ENCODE assay signal across 8 mouse cellular contexts in the genomic region with DNA sequence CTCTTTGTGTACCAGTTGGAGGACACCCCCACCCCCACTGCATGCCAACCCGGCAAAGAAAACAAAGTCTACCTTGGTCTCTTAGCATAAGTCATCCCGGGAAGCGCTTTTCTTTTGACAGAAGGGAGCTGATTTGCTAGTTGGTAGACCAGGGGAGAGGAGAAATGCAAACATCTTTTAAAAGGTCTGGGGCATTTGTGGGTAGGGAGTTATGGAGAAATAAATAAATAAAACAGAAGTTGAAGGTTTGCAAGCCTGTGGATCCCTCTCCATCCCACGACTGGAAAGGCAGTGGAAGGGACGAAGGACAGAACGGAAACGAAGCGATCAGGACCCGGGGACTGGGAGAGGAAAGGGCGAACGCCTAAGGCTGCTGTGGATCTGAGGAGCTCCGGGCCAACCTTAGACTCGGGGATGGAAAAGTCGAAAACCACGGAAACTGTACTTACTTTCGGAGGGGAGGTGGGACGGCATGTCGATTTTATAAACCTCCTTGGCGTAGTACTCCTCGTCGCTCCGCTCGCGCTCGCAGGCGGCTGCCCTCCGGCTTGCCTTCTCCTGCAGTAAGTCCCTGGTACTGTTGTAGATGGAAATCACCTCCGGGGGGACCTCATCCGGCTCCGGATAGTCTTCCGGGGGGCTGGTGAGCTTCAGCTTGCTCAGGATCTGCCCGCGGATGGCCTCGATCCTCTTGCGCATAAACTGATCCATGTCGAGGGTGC. TPM values are rescaled to one million over a fixed set of nuclear protein-coding genes. Genes with fewer than 3 reads are reported as not detected.
DNase-seq lines count a peak whose midpoint lies in the region; ATAC-seq and TF ChIP-seq lines count a peak whose summit lies in the region.

No protein-coding gene starts in this region.

- H3K4me2 ChIP-seq in embryonic facial prominence, embryonic 12.5 days (replicated peaks), result peak overlapping the region; percentile 72
- H3K4me2 ChIP-seq in heart, embryonic 15.5 days, result peak overlapping the region; percentile 90
- H3K4me2 ChIP-seq in midbrain, embryonic 16.5 days (ENCODE audit: low read length), result peak overlapping the region; percentile 79

- H3K4me3 ChIP-seq in ES-Bruce4 (ENCODE audit: low read depth, low read length), result peak overlapping the region; percentile 38
- peak overlapping the region; percentile 68 for H3K4me3 ChIP-seq in embryonic facial prominence, embryonic 12.5 days
- H3K4me3 ChIP-seq in heart, embryonic 15.5 days, result peak overlapping the region; percentile 77
- H3K4me3 ChIP-seq in midbrain, embryonic 16.5 days (ENCODE audit: low read depth, low read length), result peak overlapping the region; percentile 60

- no peak for TF ChIP-seq EP300 in ES-Bruce4 (IDR thresholded peaks at IDR 0.05; ENCODE audit: insufficient read depth, low read depth, low read length)

- peak overlapping the region; percentile 19 for H3K9ac ChIP-seq in ES-Bruce4 (ENCODE audit: low read depth, poor library complexity, severe bottlenecking)
- peak overlapping the region; percentile 80 for H3K9ac ChIP-seq in embryonic facial prominence, embryonic 12.5 days
- peak overlapping the region; percentile 84 for H3K9ac ChIP-seq in heart, embryonic 15.5 days
- peak overlapping the region; percentile 17 for H3K9ac ChIP-seq in midbrain, embryonic 16.5 days (ENCODE audit: low read depth, low read length)

- no peaks in the 10 kb centered on the region for H3K36me3 ChIP-seq in ES-Bruce4 (ENCODE audit: control insufficient read depth, insufficient read depth, low read length, poor library complexity, severe bottlenecking)
- H3K36me3 ChIP-seq in embryonic facial prominence, embryonic 12.5 days, result no peaks in the 10 kb centered on the region; the same call in 1 of the 2 replicates
- H3K36me3 ChIP-seq in heart, embryonic 15.5 days, result no peaks in the 10 kb centered on the region
- H3K36me3 ChIP-seq in midbrain, embryonic 16.5 days (ENCODE audit: control insufficient read depth, insufficient read depth, low read length), result no peaks in the 10 kb centered on the region

- H3K4me1 ChIP-seq in ES-Bruce4 (ENCODE audit: control insufficient read depth, insufficient read depth, low read length), result no peaks in the 10 kb centered on the region
- peaks cover 22% of the 10 kb centered on the region for H3K4me1 ChIP-seq in embryonic facial prominence, embryonic 12.5 days
- H3K4me1 ChIP-seq in heart, embryonic 15.5 days (replicated peaks), result peaks cover 23% of the 10 kb centered on the region
- peaks cover 14% of the 10 kb centered on the region for H3K4me1 ChIP-seq in midbrain, embryonic 16.5 days (ENCODE audit: control insufficient read depth, insufficient read depth, low read length)

- under 1% methylated on average over 36 of the region's 36 CpGs for WGBS in embryonic facial prominence, embryonic 12.5 days
- WGBS in heart, embryonic 15.5 days, result under 1% methylated on average over 36 of the region's 36 CpGs
- WGBS in midbrain, embryonic 16.5 days, result under 1% methylated on average over 36 of the region's 36 CpGs

- no peaks in the 10 kb centered on the region for H3K9me3 ChIP-seq in ES-Bruce4 (replicated peaks; ENCODE audit: control insufficient read depth, insufficient read depth, low read length, poor library complexity, severe bottlenecking)
- no peaks in the 10 kb centered on the region for H3K9me3 ChIP-seq in embryonic facial prominence, embryonic 12.5 days
- H3K9me3 ChIP-seq in heart, embryonic 15.5 days (replicated peaks), result no peaks in the 10 kb centered on the region
- H3K9me3 ChIP-seq in midbrain, embryonic 16.5 days (replicated peaks; ENCODE audit: control insufficient read depth, low read length, poor library complexity, severe bottlenecking), result no peaks in the 10 kb centered on the region

- peak; percentile 42 for DNase-seq in kidney, adult 18-20 months
- no peak for DNase-seq in kidney, adult 8-10 months
- DNase-seq in left cerebral cortex, postnatal 4 days, result peak; percentile 54
- DNase-seq in adipocyte (ENCODE audit: low spot score), result no peak

- no peak overlapping the region for H3K27ac ChIP-seq in ES-Bruce4 (ENCODE audit: insufficient read depth, low read length)
- H3K27ac ChIP-seq in embryonic facial prominence, embryonic 12.5 days, result peak overlapping the region; percentile 95
- H3K27ac ChIP-seq in heart, embryonic 15.5 days, result peak overlapping the region; percentile 92
- H3K27ac ChIP-seq in midbrain, embryonic 16.5 days (ENCODE audit: low read length), result no peak overlapping the region

- H3K27me3 ChIP-seq in ES-Bruce4 (ENCODE audit: control insufficient read depth, insufficient read depth, low read length, poor library complexity, severe bottlenecking), result peaks cover 10% of the 10 kb centered on the region
- H3K27me3 ChIP-seq in embryonic facial prominence, embryonic 12.5 days, result no peaks in the 10 kb centered on the region
- H3K27me3 ChIP-seq in heart, embryonic 15.5 days, result no peaks in the 10 kb centered on the region; the same call in 1 of the 2 replicates
- peaks cover 7% of the 10 kb centered on the region for H3K27me3 ChIP-seq in midbrain, embryonic 16.5 days (ENCODE audit: control insufficient read depth, insufficient read depth, low read depth, low read length)

- no peak for TF ChIP-seq POLR2A in ES-Bruce4 (IDR thresholded peaks at IDR 0.05; ENCODE audit: insufficient read depth, low read length)

- intact Hi-C loops in left cerebral cortex, postnatal 4 days (cut with DNase I), result loop anchor here (10.0 kb wide), 1 partner anchor 309 kb away; no protein-coding TSS in a partner anchor

- no peak for ATAC-seq in embryonic facial prominence, embryonic 12.5 days (ENCODE audit: insufficient number of reproducible peaks, insufficient read depth, low FRiP score, low TSS enrichment)
- no peak for ATAC-seq in heart, embryonic 15.5 days (replicated peaks; ENCODE audit: insufficient number of reproducible peaks, insufficient read depth, low FRiP score, low read depth)
- 0 out of 2 replicates have a peak, but pooled peaks have one; percentile 15 for ATAC-seq in midbrain, embryonic 16.5 days

- TF ChIP-seq CTCF in ES-Bruce4 (IDR thresholded peaks at IDR 0.05; ENCODE audit: low read depth, low read length), result no peak

RNA-seq across cellular contexts. Expression of a gene that starts 1.6 kb away (rescaled TPM):
- 11.9 and 13.0 TPM in 2 replicates for polyA plus RNA-seq in ES-Bruce4 (2011; ENCODE audit: insufficient read depth, insufficient read length, low read depth, missing spikeins)
- 73.6 and 78.6 TPM in 2 replicates for polyA plus RNA-seq in embryonic facial prominence, embryonic 12.5 days (2016; fragmentation: Nextera tagmentation; extraction: Ambion mirVana)
- polyA plus RNA-seq in heart, embryonic 15.5 days (2015; fragmentation: Nextera tagmentation; extraction: Ambion mirVana), result 43.7 and 50.7 TPM in 2 replicates
- total RNA-seq in left cerebral cortex, postnatal 4 days (2021), result 10 to 100 TPM; 13.3 to 16.0 TPM
- 14.8 and 20.1 TPM in 2 replicates for polyA plus RNA-seq in midbrain, embryonic 16.5 days (2015; fragmentation: Nextera tagmentation; extraction: Ambion mirVana)

RNA-seq across cellular contexts. Expression of a gene that starts 45.0 kb away (rescaled TPM):
- polyA plus RNA-seq in ES-Bruce4 (2011; ENCODE audit: insufficient read depth, insufficient read length, low read depth, missing spikeins), result 76.8 and 81.3 TPM in 2 replicates
- polyA plus RNA-seq in embryonic facial prominence, embryonic 12.5 days (2016; fragmentation: Nextera tagmentation; extraction: Ambion mirVana), result 66.4 and 72.4 TPM in 2 replicates
- 27.7 and 32.5 TPM in 2 replicates for polyA plus RNA-seq in heart, embryonic 15.5 days (2015; fragmentation: Nextera tagmentation; extraction: Ambion mirVana)
- 10 to 100 TPM; 20.6 to 21.5 TPM for total RNA-seq in left cerebral cortex, postnatal 4 days (2021)
- polyA plus RNA-seq in midbrain, embryonic 16.5 days (2015; fragmentation: Nextera tagmentation; extraction: Ambion mirVana), result 28.2 and 32.0 TPM in 2 replicates

Comparison
In these comparisons a context has a peak if more than half of its experiments do, and no peak if none do; other contexts are left out.
1. DNase-seq: peak in kidney, adult 18-20 months (single experiment) and left cerebral cortex, postnatal 4 days (single experiment); none in kidney, adult 8-10 months (0 of 2) and adipocyte (single experiment).
2. H3K27ac ChIP-seq: peak in embryonic facial prominence, embryonic 12.5 days (single experiment) and heart, embryonic 15.5 days (single experiment); none in ES-Bruce4 (single experiment) and midbrain, embryonic 16.5 days (single experiment).
3. H3K9ac ChIP-seq: peak in every context shown above with its lines; median percentile 84 in heart, embryonic 15.5 days; 80 in embryonic facial prominence, embryonic 12.5 days; 19 in ES-Bruce4; 17 in midbrain, embryonic 16.5 days.
4. Peak in every context shown above with its lines, with median percentiles within 50 percentile points of each other: H3K4me3 ChIP-seq and H3K4me2 ChIP-seq.